Comparison of ENCODE assay signal across 14 mouse cellular contexts in the genomic region with DNA sequence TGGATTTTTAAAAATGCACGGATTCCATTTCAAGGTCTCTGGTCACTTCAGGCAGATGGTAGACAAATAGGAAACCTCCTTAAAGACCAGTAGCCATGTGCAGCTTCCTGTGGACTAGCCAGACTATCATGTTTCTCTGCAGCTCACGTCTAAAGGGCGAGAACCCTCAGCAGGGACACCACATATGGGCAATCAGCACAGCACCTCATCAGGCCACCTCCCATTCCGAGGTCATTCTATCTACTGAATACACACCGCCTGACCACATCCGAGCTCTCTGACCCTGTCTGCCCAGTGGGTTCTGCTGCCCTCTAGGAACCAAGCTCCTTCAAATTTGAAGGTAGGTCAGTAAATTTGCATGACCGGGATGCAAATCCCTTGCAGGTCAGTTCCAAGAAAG. TPM values are rescaled to one million over a fixed set of nuclear protein-coding genes. Genes with fewer than 3 reads are reported as not detected.
DNase-seq lines count a peak whose midpoint lies in the region; ATAC-seq and TF ChIP-seq lines count a peak whose summit lies in the region.
"Had no signal": no experiment of that assay in that cellular context is flagged by ENCODE, and none has a peak within 500 bp of the region (broad histone marks: within the 10 kb centered on the region; RNA-seq: fewer than 3 reads in every experiment).

No protein-coding gene starts in this region.

- no peak overlapping the region for H3K4me2 ChIP-seq in kidney, embryonic 14.5 days (replicated peaks; ENCODE audit: low read depth, low read length)
- no peak overlapping the region for H3K4me2 ChIP-seq in embryonic facial prominence, embryonic 14.5 days (ENCODE audit: low read depth, low read length)
- no peak overlapping the region for H3K4me2 ChIP-seq in heart, postnatal 0 days (ENCODE audit: low read depth, low read length)
- H3K4me2 ChIP-seq in liver, embryonic 15.5 days: peak overlapping the region; percentile 27; the same call in 1 of the 2 replicates
- H3K4me2 ChIP-seq: hindbrain, embryonic 13.5 days; midbrain, embryonic 15.5 days; neural tube, embryonic 15.5 days had no signal

- no peak for TF ChIP-seq EP300 in heart, postnatal 0 days (IDR thresholded peaks at IDR 0.05; ENCODE audit: low read depth)

- no peak for TF ChIP-seq CTCF in heart, postnatal 0 days (IDR thresholded peaks at IDR 0.05; ENCODE audit: low read depth)

- H3K9ac ChIP-seq in kidney, embryonic 14.5 days (ENCODE audit: low read depth, low read length): no peak overlapping the region
- no peak overlapping the region for H3K9ac ChIP-seq in embryonic facial prominence, embryonic 14.5 days (ENCODE audit: low read depth, low read length)
- H3K9ac ChIP-seq in heart, postnatal 0 days (replicated peaks; ENCODE audit: low read depth, low read length): no peak overlapping the region
- H3K9ac ChIP-seq in liver, embryonic 15.5 days: 0 out of 2 replicates have a peak overlapping the region, but pooled peaks have one; percentile 25
- H3K9ac ChIP-seq: forebrain, postnatal 0 days; hindbrain, embryonic 13.5 days; midbrain, embryonic 15.5 days; neural tube, embryonic 15.5 days had no signal

- no peak overlapping the region for H3K4me3 ChIP-seq in kidney, embryonic 14.5 days (ENCODE audit: low read length)
- no peak overlapping the region for H3K4me3 ChIP-seq in embryonic facial prominence, embryonic 14.5 days (ENCODE audit: low read depth, low read length)
- H3K4me3 ChIP-seq in heart, postnatal 0 days (ENCODE audit: low read depth, low read length): no peak overlapping the region
- no peak overlapping the region for H3K4me3 ChIP-seq in liver, embryonic 15.5 days (replicated peaks)
- H3K4me3 ChIP-seq: hindbrain, embryonic 13.5 days; midbrain, embryonic 15.5 days; neural tube, embryonic 15.5 days had no signal

- peak overlapping the region; percentile 32; the same call in 1 of the 2 replicates for H3K27ac ChIP-seq in kidney, embryonic 14.5 days (ENCODE audit: low read depth, low read length)
- H3K27ac ChIP-seq in embryonic facial prominence, embryonic 14.5 days (replicated peaks; ENCODE audit: low read depth, low read length): peak overlapping the region; percentile 11; the same call in 1 of the 2 replicates
- peak overlapping the region; percentile 61 for H3K27ac ChIP-seq in heart, postnatal 0 days (ENCODE audit: low read depth)
- peak overlapping the region; percentile 65 for H3K27ac ChIP-seq in liver, embryonic 15.5 days (replicated peaks)
- H3K27ac ChIP-seq: hindbrain, embryonic 13.5 days; midbrain, embryonic 15.5 days; neural tube, embryonic 15.5 days had no signal

- H3K4me1 ChIP-seq in kidney, embryonic 14.5 days (ENCODE audit: control insufficient read depth, insufficient read depth, low read length): peaks cover 27% of the 10 kb centered on the region
- H3K4me1 ChIP-seq in embryonic facial prominence, embryonic 14.5 days (ENCODE audit: control insufficient read depth, insufficient read depth, low read length): peaks cover 19% of the 10 kb centered on the region
- peaks cover 56% of the 10 kb centered on the region for H3K4me1 ChIP-seq in heart, postnatal 0 days (ENCODE audit: control insufficient read depth, insufficient read depth)
- H3K4me1 ChIP-seq in liver, embryonic 15.5 days (replicated peaks): peaks cover 74% of the 10 kb centered on the region
- H3K4me1 ChIP-seq: midbrain, embryonic 15.5 days had no signal

- H3K9me3 ChIP-seq in kidney, embryonic 14.5 days (ENCODE audit: control insufficient read depth, low read length): no peaks in the 10 kb centered on the region
- H3K9me3 ChIP-seq in embryonic facial prominence, embryonic 14.5 days (ENCODE audit: control insufficient read depth, low read length): no peaks in the 10 kb centered on the region
- H3K9me3 ChIP-seq in heart, postnatal 0 days (replicated peaks; ENCODE audit: control insufficient read depth, low read length): no peaks in the 10 kb centered on the region
- H3K9me3 ChIP-seq in liver, embryonic 15.5 days (replicated peaks): no peaks in the 10 kb centered on the region
- H3K9me3 ChIP-seq: hindbrain, embryonic 13.5 days; midbrain, embryonic 15.5 days; neural tube, embryonic 15.5 days had no signal

- ATAC-seq in kidney, embryonic 14.5 days (ENCODE audit: low FRiP score, low TSS enrichment): peak; percentile 70
- no peak; the same call in 1 of the 2 replicates for ATAC-seq in embryonic facial prominence, embryonic 14.5 days (ENCODE audit: low read depth)
- peak; percentile 34 for ATAC-seq in heart, postnatal 0 days (ENCODE audit: insufficient read depth, low read depth)
- no peak for ATAC-seq in liver, embryonic 15.5 days (ENCODE audit: insufficient read depth)
- ATAC-seq: activated CD4-positive, CD25-positive, alpha-beta regulatory T cell, adult 4 months; forebrain, postnatal 0 days; midbrain, embryonic 15.5 days had no signal

- H3K27me3 ChIP-seq in kidney, embryonic 14.5 days (ENCODE audit: control insufficient read depth, insufficient read depth, low read length): no peaks in the 10 kb centered on the region
- H3K27me3 ChIP-seq in embryonic facial prominence, embryonic 14.5 days (replicated peaks; ENCODE audit: control insufficient read depth, insufficient read depth, low read length): no peaks in the 10 kb centered on the region
- no peaks in the 10 kb centered on the region for H3K27me3 ChIP-seq in heart, postnatal 0 days (ENCODE audit: control insufficient read depth, insufficient read depth, low read length)
- H3K27me3 ChIP-seq in liver, embryonic 15.5 days: no peaks in the 10 kb centered on the region
- H3K27me3 ChIP-seq: hindbrain, embryonic 13.5 days; midbrain, embryonic 15.5 days; neural tube, embryonic 15.5 days had no signal

- no peaks in the 10 kb centered on the region for H3K36me3 ChIP-seq in kidney, embryonic 14.5 days (ENCODE audit: control insufficient read depth, insufficient read depth, low read length)
- H3K36me3 ChIP-seq in embryonic facial prominence, embryonic 14.5 days (ENCODE audit: control insufficient read depth, insufficient read depth, low read length): peaks cover 7% of the 10 kb centered on the region; the same call in 1 of the 2 replicates
- peaks cover 6% of the 10 kb centered on the region; the same call in 1 of the 2 replicates for H3K36me3 ChIP-seq in heart, postnatal 0 days (replicated peaks; ENCODE audit: control insufficient read depth, insufficient read depth, low read length)
- H3K36me3 ChIP-seq in liver, embryonic 15.5 days (replicated peaks): 0 out of 2 replicates have a peak, but pooled peaks cover 5% of the 10 kb centered on the region
- H3K36me3 ChIP-seq: hindbrain, embryonic 13.5 days; midbrain, embryonic 15.5 days; neural tube, embryonic 15.5 days had no signal

- WGBS in kidney, embryonic 14.5 days: 28% methylated on average over 7 of the region's 7 CpGs
- 49% methylated on average over 7 of the region's 7 CpGs for WGBS in embryonic facial prominence, embryonic 14.5 days
- 42% methylated on average over 7 of the region's 7 CpGs for WGBS in heart, postnatal 0 days
- WGBS in liver, embryonic 15.5 days (ENCODE audit: insufficient replicate concordance): 39% methylated on average over 7 of the region's 7 CpGs

- DNase-seq in kidney, postnatal 14 days: no peak
- no peak for DNase-seq in embryonic facial prominence, embryonic 14.5 days (ENCODE audit: low spot score)
- DNase-seq in heart, postnatal 0 days (ENCODE audit: low spot score): no peak
- DNase-seq in ovary, postnatal 10 days (ENCODE audit: low spot score): no peak
- DNase-seq in spleen, adult 18-20 months: no peak
- DNase-seq: forebrain, postnatal 0 days; layer of hippocampus, adult 9-11 months; right cerebral cortex, postnatal 25 days had no signal

RNA-seq across cellular contexts. Expression of a gene that starts 35.4 kb away (rescaled TPM):
- polyA plus RNA-seq in kidney, embryonic 14.5 days (2014; fragmentation: Nextera tagmentation; extraction: Ambion mirVana): 8.7 and 9.6 TPM in 2 replicates
- 19.5 and 20.3 TPM in 2 replicates for polyA plus RNA-seq in embryonic facial prominence, embryonic 14.5 days (2014; fragmentation: Nextera tagmentation; extraction: Ambion mirVana)
- 45.0 and 47.2 TPM in 2 replicates for total RNA-seq in heart, postnatal 0 days (2014; rRNA removed; ENCODE audit: low replicate concordance)
- polyA plus RNA-seq in heart, postnatal 0 days (2015; fragmentation: Nextera tagmentation; extraction: Ambion mirVana): 2.9 and 3.4 TPM in 2 replicates
- 0.50 and 0.63 TPM in 2 replicates for polyA plus RNA-seq in liver, embryonic 15.5 days (2015; fragmentation: Nextera tagmentation; extraction: Ambion mirVana)

Comparison
In these comparisons a context has a peak if more than half of its experiments do, and no peak if none do; other contexts are left out.
1. ATAC-seq: peak in kidney, embryonic 14.5 days (single experiment) and heart, postnatal 0 days (single experiment); none in embryonic facial prominence, embryonic 14.5 days (single experiment) and liver, embryonic 15.5 days (single experiment).
2. H3K27ac ChIP-seq: peak in every context shown above with its lines; median percentile 65 in liver, embryonic 15.5 days; 61 in heart, postnatal 0 days; 32 in kidney, embryonic 14.5 days; 11 in embryonic facial prominence, embryonic 14.5 days.